Mouse (Mus musculus) hindlimb bud, embryonic 11.5 days (tissue): ENCODE results near the gene Wnt8b.

Experiments used
- DNase-seq: peaks from one replicate; pipeline ENCODE4 v3.0.0-alpha.2; 2012; ENCODE audit warnings: low read depth, low spot score; ENCODE audit errors: extremely low spot score

The Wnt8b gene

GRCm38 (mm10) chr19:44511451-44512231 lies 18.4 kb downstream of the Wnt8b start:
- DNase-seq: no peak

- DNase-seq: no peak
These were observed 19.3 kb downstream of the Wnt8b start for GRCm38 (mm10) chr19:44512601-44513000.

- DNase-seq: no peak
These were observed 20.0 kb downstream of the Wnt8b start for GRCm38 (mm10) chr19:44513054-44513833.

- no peak for DNase-seq
These were observed 20.7 kb downstream of the Wnt8b start for GRCm38 (mm10) chr19:44513921-44514482.

- no peak for DNase-seq
These were observed 21.5 kb downstream of the Wnt8b start for GRCm38 (mm10) chr19:44514521-44515451.

GRCm38 (mm10) chr19:44515769-44516168 lies 22.5 kb downstream of the Wnt8b start:
- no peak for DNase-seq

- DNase-seq: no peak
These were observed 24.9 kb downstream of the Wnt8b start for GRCm38 (mm10) chr19:44517996-44518768.

- no peak for DNase-seq
These were observed 25.9 kb downstream of the Wnt8b start for GRCm38 (mm10) chr19:44519152-44519551.

- no peak for DNase-seq
These were observed 32.4 kb downstream of the Wnt8b start for GRCm38 (mm10) chr19:44525551-44526205.

- DNase-seq: no peak
These were observed 36.7 kb downstream of the Wnt8b start for GRCm38 (mm10) chr19:44530018-44530417.

- no peak for DNase-seq
These were observed 42.1 kb downstream of the Wnt8b start for GRCm38 (mm10) chr19:44535376-44535775.

GRCm38 (mm10) chr19:44537416-44537815 lies 44.1 kb downstream of the Wnt8b start:
- no peak for DNase-seq

- DNase-seq: no peak
These were observed 49.5 kb downstream of the Wnt8b start for GRCm38 (mm10) chr19:44542694-44543178.

- DNase-seq: no peak
These were observed 51.1 kb downstream of the Wnt8b start for GRCm38 (mm10) chr19:44544372-44544771.

GRCm38 (mm10) chr19:44544775-44545174 lies 51.5 kb downstream of the Wnt8b start:
- DNase-seq: peak; percentile 66

GRCm38 (mm10) chr19:44545321-44546041 lies 52.2 kb downstream of the Wnt8b start, which contains the start of gene Sec31b:
Gene Sec31b (minus strand): TSS chr19:44545864.
- no peak for DNase-seq

GRCm38 (mm10) chr19:44552731-44553130 lies 59.5 kb downstream of the Wnt8b start, which contains the start of gene Gm20538:
Gene Gm20538 (minus strand): TSS chr19:44552831.
- DNase-seq: no peak

GRCm38 (mm10) chr19:44553286-44553685 lies 60.0 kb downstream of the Wnt8b start:
- no peak for DNase-seq

- DNase-seq: no peak
These were observed 61.2 kb downstream of the Wnt8b start for GRCm38 (mm10) chr19:44554490-44554860.
